Mouse (Mus musculus): ENCODE data around the gene Ttc4. TPM values are rescaled to one million over a fixed set of nuclear protein-coding genes. Genes with fewer than 3 reads are reported as not detected.

The Ttc4 gene
- 10 to 100 TPM; 31.8 to 41.2 TPM for total RNA-seq (2023)

GRCm38 (mm10) chr4:106678442-106679118 is at the start of gene Ttc4:
TSS of gene Ttc4 (minus strand) at chr4:106678944.

DNA sequence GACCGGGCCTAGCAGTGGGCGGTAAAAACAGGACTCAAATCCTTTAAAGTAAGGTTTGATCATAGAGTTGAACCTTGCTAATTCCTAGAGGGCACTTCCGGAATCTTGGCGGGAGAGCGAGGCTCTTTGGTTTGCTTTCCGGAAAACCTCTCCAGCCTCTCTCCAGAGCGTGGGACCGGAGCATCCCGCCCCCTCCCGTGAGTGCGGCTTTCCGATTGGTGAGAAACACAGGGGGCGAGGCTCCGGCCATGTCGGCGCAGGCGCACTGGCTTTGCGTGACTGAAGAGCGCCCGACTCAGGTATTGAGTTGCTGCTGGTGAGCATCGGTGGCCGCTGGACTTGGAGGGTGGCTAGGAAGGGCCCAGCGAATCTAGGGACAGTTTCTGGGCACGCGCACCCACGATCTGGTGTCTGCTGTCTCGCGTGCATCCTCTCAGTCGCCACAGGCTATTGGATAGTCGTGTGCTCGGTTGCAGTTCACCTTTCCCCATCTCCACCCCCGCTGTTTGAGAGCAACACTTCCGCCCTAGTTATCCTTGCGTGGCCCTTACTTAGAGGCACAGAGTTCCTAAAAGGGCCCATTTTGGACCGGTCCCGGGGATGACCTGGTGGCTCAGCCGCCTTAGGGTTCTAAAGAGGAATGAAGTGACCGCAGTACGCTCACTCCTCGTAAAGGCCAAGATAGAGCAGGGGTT is 27.8 kb downstream of the Ttc4 start, which contains the start of gene Pars2:
Gene Pars2 (plus strand): TSS at position 237 of the 695 bp plus-strand sequence.

DNA sequence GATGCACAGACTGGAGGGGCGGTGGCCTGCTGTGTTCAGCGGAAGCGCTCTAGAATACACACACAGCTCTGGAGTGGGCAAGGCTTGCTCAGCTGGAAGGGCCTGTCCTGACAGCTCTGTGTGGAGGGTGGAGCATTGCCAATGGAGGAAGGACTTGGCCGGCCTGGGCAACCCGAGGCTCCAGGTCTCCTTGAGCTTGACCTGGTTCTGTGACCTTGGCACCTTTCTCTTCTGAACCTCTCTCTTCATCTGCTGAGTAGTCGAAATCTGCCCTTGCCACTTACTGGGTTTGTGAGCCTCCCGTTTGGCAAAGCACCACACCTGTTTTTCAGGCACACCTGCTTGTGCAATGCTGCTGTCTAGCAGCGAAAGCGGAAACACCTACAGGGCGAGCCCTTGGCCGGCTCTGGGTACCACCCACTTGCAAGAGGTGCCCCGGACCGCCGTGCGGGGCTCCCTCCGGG is 56.7 kb downstream of the Ttc4 start, which contains the start of gene Ttc22:
Gene Ttc22 (plus strand): TSS at position 403 of the 464 bp plus-strand sequence.

DNA sequence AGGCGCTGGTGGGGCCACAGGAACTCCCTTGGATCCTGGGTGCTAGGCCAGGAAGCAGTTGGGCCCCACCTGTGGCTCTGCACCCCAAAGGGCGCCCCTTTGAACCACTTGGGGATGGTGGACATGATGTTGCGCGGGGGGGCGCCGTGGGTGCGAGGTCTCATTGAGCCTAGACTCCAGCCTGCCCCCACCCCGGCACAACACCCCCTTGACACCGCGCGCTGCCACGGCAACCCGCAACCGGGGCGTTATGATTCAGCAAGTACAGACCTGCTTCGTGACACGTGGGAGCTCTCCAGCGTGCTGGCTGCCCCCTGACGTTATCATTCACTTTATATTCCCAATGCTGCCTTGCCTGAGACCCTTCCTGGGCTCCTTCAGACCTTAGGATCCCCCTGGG is 61.7 kb downstream of the Ttc4 start, which contains the start of gene Lexm:
Gene Lexm (minus strand): TSS at position 186 of the 400 bp plus-strand sequence.

Other genes starting within 250 kb of the Ttc4 start
- not detected for gene Pcsk9, start 214.6 kb downstream of the Ttc4 start, total RNA-seq (2023)
- not detected for gene Bsnd, start 186.7 kb downstream of the Ttc4 start, total RNA-seq (2023)
- 10 to 100 TPM; 21.4 to 22.3 TPM for gene Dhcr24, start 117.9 kb downstream of the Ttc4 start, total RNA-seq (2023)
- not detected for gene Lexm, start 61.7 kb downstream of the Ttc4 start, total RNA-seq (2023)
- not detected for gene Ttc22, start 56.5 kb downstream of the Ttc4 start, total RNA-seq (2023)
- gene Pars2, start 27.9 kb downstream of the Ttc4 start, total RNA-seq (2023): 1 to 10 TPM; 5.3 to 5.5 TPM
- gene Mroh7, start 52.0 kb upstream of the Ttc4 start, total RNA-seq (2023): not detected
- gene Fam151a, start 54.9 kb upstream of the Ttc4 start, total RNA-seq (2023): not detected
- gene Acot11, start 126.1 kb upstream of the Ttc4 start, total RNA-seq (2023): 1 to 10 TPM; 3.1 to 4.1 TPM
- 100 to 1,000 TPM; 107 to 115 TPM for gene Ssbp3, start 231.8 kb upstream of the Ttc4 start, total RNA-seq (2023)

Measured in T-cell, adult 66 days (primary cell).